Mouse (Mus musculus) lung, embryonic 16.5 days (tissue): Measurements from ENCODE around the gene Adam10. TPM values are rescaled to one million over a fixed set of nuclear protein-coding genes. Genes with fewer than 3 reads are reported as not detected.
A peak's percentile ranks its signal among the peaks of the same experiment; 100 is the strongest.

Source experiments
- ATAC-seq: fragments of 200-750 bp; cut with Nextera tagmentation; 2 replicates; pipeline ENCODE4 v1.8.0; 2017; ENCODE audit warnings: low read depth, mild to moderate bottlenecking, moderate library complexity
- H3K27ac ChIP-seq: fragments of 300-500 bp; sonication (generic); 2 replicates; pipeline ENCODE4 v1.5.1; 2014; ENCODE audit warnings: mild to moderate bottlenecking, control low read depth, low read length
- H3K27me3 ChIP-seq: fragments of 300-500 bp; sonication (generic); 2 replicates; pipeline ENCODE4 v1.6.1; 2014; ENCODE audit warnings: low read depth, low read length, mixed read lengths; ENCODE audit not compliant: control insufficient read depth, insufficient read depth
- H3K36me3 ChIP-seq: fragments of 300-500 bp; sonication (generic); 2 replicates; pipeline ENCODE4 v1.6.1; 2014; ENCODE audit warnings: low read length; ENCODE audit not compliant: control insufficient read depth, insufficient read depth
- H3K4me1 ChIP-seq: fragments of 300-500 bp; sonication (generic); replicated peaks from 2 replicates; pipeline ENCODE4 v1.6.1; 2014; ENCODE audit warnings: low read length, mixed read lengths; ENCODE audit not compliant: control insufficient read depth, insufficient read depth
- H3K4me2 ChIP-seq: fragments of 300-500 bp; sonication (generic); 2 replicates; pipeline ENCODE4 v1.6.1; 2014; ENCODE audit warnings: low read depth, low read length, control low read depth
- H3K4me3 ChIP-seq: fragments of 300-500 bp; sonication (generic); 2 replicates; pipeline ENCODE4 v1.5.1; 2014; ENCODE audit warnings: mild to moderate bottlenecking, low read length, control low read depth
- H3K9ac ChIP-seq: fragments of 300-500 bp; sonication (generic); 2 replicates; pipeline ENCODE4 v1.6.1; 2014; ENCODE audit warnings: low read length, control low read depth
- H3K9me3 ChIP-seq: fragments of 300-500 bp; sonication (generic); 2 replicates; pipeline ENCODE4 v1.6.1; 2016; ENCODE audit warnings: low read length; ENCODE audit not compliant: control insufficient read depth
- WGBS: fragments of 180-500 bp; shearing (Covaris S2); extraction: QIAGEN DNeasy Blood & Tissue Kit; methylation state at CpG from one replicate; pipeline ENCODE4 v1.1.7; 2014; 5-methylcytosine and 5-hydroxymethylcytosine counted together
- polyA plus RNA-seq: library from polyadenylated mRNA; unstranded; fragments of >200 nt; fragmentation: Nextera tagmentation; extraction: Ambion mirVana; gene quantifications from 2 replicates; pipeline ENCODE4 v1.2.1, GENCODE M21; 2015

The Adam10 gene
- 89.2 and 89.5 TPM in 2 replicates for polyA plus RNA-seq

DNA sequence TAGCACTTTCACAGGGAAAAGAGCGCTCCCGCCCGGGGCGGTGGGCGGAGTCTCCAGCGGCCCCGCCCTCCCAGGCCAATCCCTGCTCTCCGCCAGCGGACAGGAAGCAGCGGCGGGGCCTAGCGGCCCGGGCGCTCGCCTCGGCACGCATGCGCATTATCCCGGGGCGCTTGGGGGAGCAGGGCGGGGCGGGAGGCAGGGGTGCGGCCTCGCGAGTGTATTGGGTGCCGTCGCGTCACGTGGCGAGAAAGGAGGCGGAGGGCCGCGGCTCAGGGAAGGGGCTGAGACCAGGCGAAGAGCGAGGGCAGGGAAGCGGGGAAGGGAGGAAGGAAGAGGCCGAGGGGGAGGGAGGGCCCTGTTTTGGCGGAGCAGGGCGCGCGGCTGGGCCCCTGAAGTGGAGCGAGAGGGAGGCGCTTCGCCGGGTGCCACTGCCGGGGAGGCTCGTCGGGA lies at the start of gene Adam10:
TSS of gene Adam10 (plus strand) at position 316 of the 450 bp plus-strand sequence.
- ATAC-seq: peak; percentile 99
- Histone ChIP-seq H3K27me3 (no peaks in the 10 kb centered on the region), H3K27ac (peak within 1 kb of the TSS; percentile 97), H3K9me3 (no peaks in the 10 kb centered on the region), H3K4me3 (peak within 1 kb of the TSS; percentile 96), H3K9ac (peak within 1 kb of the TSS; percentile 97), H3K4me2 (peak within 1 kb of the TSS; percentile 72), H3K36me3 (no peaks in the 10 kb centered on the region), H3K4me1 (peaks cover 17% of the 10 kb centered on the region)
- WGBS: under 1% methylated on average over 43 of the region's 48 CpGs

DNA sequence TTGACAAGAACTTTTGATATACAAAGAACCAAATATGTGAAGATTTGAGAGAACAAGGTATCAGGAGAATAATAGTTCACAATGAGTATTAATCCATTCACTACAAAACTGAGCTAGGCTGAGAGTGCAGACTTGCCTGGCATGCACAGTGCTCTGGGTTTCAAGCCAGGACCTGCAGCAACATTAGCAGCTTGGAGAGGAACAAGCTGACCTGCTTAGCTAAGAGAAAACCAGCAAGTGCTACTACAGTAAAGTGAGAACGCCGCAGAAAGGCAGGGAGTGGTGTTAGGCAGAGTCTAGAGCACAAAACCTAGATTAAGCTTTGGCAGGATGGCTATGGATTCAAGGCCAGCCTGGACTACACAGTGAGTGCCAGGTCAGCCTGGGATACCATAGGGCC lies 49.1 kb upstream of the Adam10 start:
- Histone ChIP-seq H3K9me3 (no peaks in the 10 kb centered on the region), H3K27ac (no peak overlapping the region), H3K9ac (no peak overlapping the region), H3K4me1 (0 out of 2 replicates have a peak, but pooled peaks cover 2% of the 10 kb centered on the region), H3K27me3 (no peaks in the 10 kb centered on the region), H3K4me2 (no peak overlapping the region), H3K36me3 (no peaks in the 10 kb centered on the region), H3K4me3 (no peak overlapping the region)
- no peak for ATAC-seq
- 82% methylated on average over 2 of the region's 2 CpGs for WGBS

DNA sequence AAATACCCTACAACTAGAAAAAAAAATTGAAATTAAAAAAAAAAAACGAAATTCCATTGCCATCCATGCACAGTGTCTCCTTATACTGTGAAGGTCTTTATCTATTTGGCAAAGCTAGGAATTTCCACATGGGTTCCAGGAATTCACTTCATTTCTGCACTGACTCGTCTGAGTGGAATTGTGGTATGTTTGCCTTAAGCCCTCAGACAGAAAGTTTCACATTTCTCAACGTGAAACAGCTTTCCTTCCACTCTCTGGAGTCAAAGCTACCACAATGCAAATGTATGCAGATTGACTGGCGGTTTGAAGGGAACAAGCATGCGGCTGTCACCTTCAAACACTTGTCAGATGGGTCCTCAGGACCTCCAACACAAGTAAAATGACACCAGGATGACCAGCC lies 47.1 kb upstream of the Adam10 start:
- no peak overlapping the region for H3K4me2 ChIP-seq
- H3K36me3 ChIP-seq: no peaks in the 10 kb centered on the region
- no peaks in the 10 kb centered on the region for H3K27me3 ChIP-seq
- no peak overlapping the region for H3K9ac ChIP-seq
- H3K4me1 ChIP-seq: 0 out of 2 replicates have a peak, but pooled peaks cover 2% of the 10 kb centered on the region
- 19% methylated on average over 5 of the region's 5 CpGs for WGBS
- H3K4me3 ChIP-seq: no peak overlapping the region
- ATAC-seq: peak; percentile 57; the same call in 1 of the 2 replicates
- no peaks in the 10 kb centered on the region for H3K9me3 ChIP-seq
- peak overlapping the region; percentile 39; the same call in 1 of the 2 replicates for H3K27ac ChIP-seq

DNA sequence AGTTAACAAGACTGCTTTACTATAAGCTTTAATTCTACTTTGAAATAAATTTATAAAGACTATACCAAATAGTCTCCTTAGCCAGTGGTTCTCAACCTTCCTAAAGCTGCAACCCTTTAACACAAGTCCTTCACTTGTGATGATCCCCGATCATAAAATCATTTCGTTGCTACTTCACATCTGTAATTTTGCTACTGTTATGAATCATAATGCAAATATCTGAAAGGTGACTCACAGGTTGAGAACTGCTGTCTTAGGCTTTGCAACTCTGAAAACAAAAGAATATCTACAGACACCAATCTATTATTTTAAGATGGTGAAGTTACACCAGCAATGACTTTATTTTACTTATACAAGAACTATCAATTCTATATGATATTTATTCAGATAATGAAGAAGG lies 42.0 kb upstream of the Adam10 start:
- 85% methylated on average over 2 of the region's 2 CpGs for WGBS
- Histone ChIP-seq H3K9me3 (no peaks in the 10 kb centered on the region), H3K27me3 (no peaks in the 10 kb centered on the region), H3K4me1 (no peaks in the 10 kb centered on the region), H3K9ac (no peak overlapping the region), H3K4me3 (no peak overlapping the region), H3K4me2 (no peak overlapping the region), H3K27ac (no peak overlapping the region), H3K36me3 (no peaks in the 10 kb centered on the region)
- no peak for ATAC-seq

DNA sequence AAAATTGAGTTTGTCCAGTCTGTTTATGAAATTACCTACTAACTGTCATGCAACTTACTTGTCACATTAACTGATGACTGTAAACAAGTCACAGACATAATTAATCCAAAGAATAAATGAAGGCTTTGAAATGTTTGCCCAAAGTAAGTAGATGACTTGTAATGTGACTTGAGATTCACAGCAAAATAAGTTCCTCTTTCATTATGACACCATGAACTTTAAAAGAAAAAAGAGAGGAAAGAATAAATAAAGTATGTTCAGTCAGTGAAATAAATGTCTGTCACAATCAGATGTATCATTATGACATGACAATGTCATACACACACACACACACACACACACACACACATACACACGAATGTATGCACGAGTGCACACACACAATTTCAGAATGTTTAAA lies 28.5 kb upstream of the Adam10 start:
- Histone ChIP-seq H3K4me2 (no peak overlapping the region), H3K27me3 (no peaks in the 10 kb centered on the region), H3K36me3 (no peaks in the 10 kb centered on the region), H3K4me3 (no peak overlapping the region), H3K4me1 (0 out of 2 replicates have a peak, but pooled peaks cover 5% of the 10 kb centered on the region), H3K27ac (no peak overlapping the region), H3K9me3 (no peaks in the 10 kb centered on the region), H3K9ac (no peak overlapping the region)
- WGBS: 71% methylated on average over 2 of the region's 2 CpGs
- no peak for ATAC-seq

DNA sequence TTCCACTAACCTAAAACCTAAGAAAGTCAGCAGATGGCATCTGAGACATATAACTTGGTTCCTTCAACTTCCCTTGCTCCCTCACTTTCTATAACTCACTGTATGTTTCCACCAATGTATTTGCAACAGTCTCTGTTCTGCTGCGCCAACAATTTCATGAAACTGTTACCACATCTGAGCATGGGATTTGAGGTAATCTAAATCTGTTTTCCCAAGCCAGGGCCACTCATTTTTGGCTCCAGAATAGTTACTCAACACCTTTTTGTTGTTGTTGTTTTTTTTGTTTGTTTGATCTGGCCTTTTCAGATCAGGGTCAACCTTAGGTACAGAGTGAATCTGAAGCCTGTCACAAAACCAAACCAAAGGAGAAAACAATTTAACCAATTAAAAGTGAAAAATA lies 27.8 kb upstream of the Adam10 start:
- H3K4me2 ChIP-seq: no peak overlapping the region
- H3K4me3 ChIP-seq: no peak overlapping the region
- 87% methylated on average over 1 of the region's 1 CpGs for WGBS
- no peaks in the 10 kb centered on the region for H3K9me3 ChIP-seq
- no peak overlapping the region for H3K27ac ChIP-seq
- H3K4me1 ChIP-seq: peaks cover 7% of the 10 kb centered on the region; the same call in 1 of the 2 replicates
- no peaks in the 10 kb centered on the region for H3K36me3 ChIP-seq
- no peaks in the 10 kb centered on the region for H3K27me3 ChIP-seq
- H3K9ac ChIP-seq: no peak overlapping the region
- ATAC-seq: no peak

DNA sequence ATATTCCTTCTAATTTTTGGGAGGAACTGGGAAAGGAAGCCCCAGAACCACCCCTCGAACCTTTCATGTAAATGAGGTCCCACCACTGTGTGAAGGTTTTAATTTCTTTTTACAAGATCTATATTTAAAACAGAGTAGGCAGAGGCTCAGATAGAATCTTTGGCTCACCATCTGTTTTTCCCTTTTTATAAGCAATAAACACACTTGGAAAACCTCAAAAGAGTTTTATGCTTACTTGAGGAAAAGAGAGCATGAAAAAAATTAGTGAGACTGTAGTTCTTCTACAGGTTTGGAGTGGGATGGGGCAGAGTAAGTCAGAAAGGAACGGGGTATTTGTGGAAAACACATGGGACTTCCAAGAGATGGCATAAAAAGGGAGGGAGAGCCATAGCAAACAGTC lies 26.6 kb upstream of the Adam10 start:
- Histone ChIP-seq H3K27me3 (no peaks in the 10 kb centered on the region), H3K9ac (no peak overlapping the region), H3K36me3 (no peaks in the 10 kb centered on the region), H3K9me3 (no peaks in the 10 kb centered on the region), H3K4me2 (no peak overlapping the region), H3K4me3 (no peak overlapping the region), H3K27ac (no peak overlapping the region), H3K4me1 (peaks cover 8% of the 10 kb centered on the region; the same call in 1 of the 2 replicates)
- no peak for ATAC-seq
- whole genome bisulfite sequencing: 64% methylated on average over 2 of the region's 2 CpGs

DNA sequence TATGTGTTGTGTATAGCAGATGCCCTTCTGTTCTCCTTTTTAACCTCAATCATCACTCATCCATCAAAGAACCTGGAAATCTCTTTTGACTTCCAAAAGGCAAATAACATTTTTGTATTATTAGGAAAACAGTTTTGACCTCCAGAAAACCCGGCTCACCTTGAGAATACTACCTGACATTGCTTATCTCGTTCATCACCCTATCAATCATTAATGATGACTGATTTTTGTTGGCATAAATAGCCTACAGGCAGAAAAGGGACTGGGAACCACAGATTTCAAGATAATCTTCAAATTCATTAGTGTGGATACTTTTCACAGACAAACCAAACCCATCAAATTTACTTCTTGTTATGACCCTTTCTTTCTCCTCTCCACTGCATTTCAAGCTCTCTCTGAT lies 24.9 kb upstream of the Adam10 start:
- H3K27ac ChIP-seq: no peak overlapping the region
- no peak overlapping the region for H3K9ac ChIP-seq
- H3K4me1 ChIP-seq: peaks cover 8% of the 10 kb centered on the region; the same call in 1 of the 2 replicates
- ATAC-seq: no peak
- no peaks in the 10 kb centered on the region for H3K27me3 ChIP-seq
- H3K9me3 ChIP-seq: no peaks in the 10 kb centered on the region
- WGBS: 51% methylated on average over 2 of the region's 2 CpGs
- H3K4me3 ChIP-seq: no peak overlapping the region
- H3K36me3 ChIP-seq: no peaks in the 10 kb centered on the region
- H3K4me2 ChIP-seq: no peak overlapping the region

DNA sequence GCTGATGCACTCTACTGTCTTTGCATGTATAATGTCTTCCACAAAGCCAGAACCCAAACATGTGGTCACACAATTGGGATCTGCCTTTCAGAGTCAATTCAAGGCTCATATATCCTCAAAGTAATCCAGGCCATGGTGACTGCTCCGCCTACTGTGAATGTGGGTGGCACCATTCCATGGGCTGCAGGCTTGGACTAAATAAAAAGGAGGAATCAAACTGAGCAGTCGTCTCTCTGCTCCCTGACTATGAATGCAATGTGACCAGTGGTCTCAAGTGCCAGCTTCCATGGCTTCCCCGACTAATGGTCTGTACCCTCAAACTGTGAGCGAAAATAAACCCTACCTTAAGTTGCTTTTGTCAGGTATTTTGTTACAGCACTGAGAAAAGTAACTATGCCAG lies 24.3 kb upstream of the Adam10 start:
- H3K27me3 ChIP-seq: no peaks in the 10 kb centered on the region
- H3K4me1 ChIP-seq: peaks cover 8% of the 10 kb centered on the region; the same call in 1 of the 2 replicates
- 70% methylated on average over 4 of the region's 4 CpGs for WGBS
- no peaks in the 10 kb centered on the region for H3K36me3 ChIP-seq
- no peak for ATAC-seq
- no peak overlapping the region for H3K9ac ChIP-seq
- H3K9me3 ChIP-seq: no peaks in the 10 kb centered on the region
- H3K4me2 ChIP-seq: no peak overlapping the region
- no peak overlapping the region for H3K4me3 ChIP-seq
- H3K27ac ChIP-seq: no peak overlapping the region

DNA sequence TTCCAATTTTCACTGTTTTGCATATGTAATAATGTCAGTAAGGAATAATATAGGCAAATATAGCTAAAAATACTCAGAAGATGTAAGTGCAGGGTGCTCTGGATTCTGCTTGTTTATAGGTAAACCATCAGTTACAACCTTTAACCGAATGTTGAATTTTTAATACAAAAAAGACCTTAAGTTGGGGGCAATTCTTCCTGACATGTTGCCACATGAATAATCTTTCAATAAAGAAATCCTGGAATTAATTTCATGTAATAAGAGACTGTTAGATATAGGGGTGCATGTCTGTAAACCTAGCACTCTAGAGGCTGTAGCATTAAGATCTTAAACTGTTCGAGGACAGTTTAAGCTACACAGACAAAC lies 23.1 kb upstream of the Adam10 start:
- 39% methylated on average over 2 of the region's 2 CpGs for WGBS
- no peak for ATAC-seq
- Histone ChIP-seq H3K9me3 (no peaks in the 10 kb centered on the region), H3K4me2 (peak overlapping the region; percentile 60), H3K27ac (no peak overlapping the region), H3K4me3 (peak overlapping the region; percentile 91), H3K27me3 (no peaks in the 10 kb centered on the region), H3K36me3 (no peaks in the 10 kb centered on the region), H3K4me1 (peaks cover 8% of the 10 kb centered on the region; the same call in 1 of the 2 replicates), H3K9ac (no peak overlapping the region)
